Mouse (Mus musculus) heart, postnatal 0 days (tissue): Measurements from ENCODE around the gene Tnfsf12. TPM values are rescaled to one million over a fixed set of nuclear protein-coding genes. Genes with fewer than 3 reads are reported as not detected.

ENCODE experiments used
- ATAC-seq: fragments of 200-750 bp; cut with Nextera tagmentation; 2 replicates; pipeline ENCODE4 v1.8.0; 2017; ENCODE audit warnings: low read depth, moderate number of reproducible peaks, moderate library complexity; ENCODE audit not compliant: insufficient read depth
- DNase-seq: peaks from one replicate; pipeline ENCODE4 v3.0.0-alpha.2; 2016; ENCODE audit warnings: low spot score
- H3K27ac ChIP-seq: fragments of 300-500 bp; sonication (generic); 2 replicates; pipeline ENCODE4 v1.5.1; 2014; ENCODE audit warnings: low read depth, mild to moderate bottlenecking
- H3K27me3 ChIP-seq: fragments of 300-500 bp; sonication (generic); 2 replicates; pipeline ENCODE4 v1.6.1; 2014; ENCODE audit warnings: low read length, mixed read lengths; ENCODE audit not compliant: control insufficient read depth, insufficient read depth
- H3K36me3 ChIP-seq: fragments of 300-500 bp; sonication (generic); replicated peaks from 2 replicates; pipeline ENCODE4 v1.6.1; 2014; ENCODE audit warnings: low read length, mixed read lengths; ENCODE audit not compliant: control insufficient read depth, insufficient read depth
- H3K4me1 ChIP-seq: fragments of 300-500 bp; sonication (generic); 2 replicates; pipeline ENCODE4 v1.6.1; 2014; ENCODE audit warnings: antibody characterized with exemption; ENCODE audit not compliant: control insufficient read depth, insufficient read depth
- H3K4me2 ChIP-seq: fragments of 300-500 bp; sonication (generic); 2 replicates; pipeline ENCODE4 v1.6.1; 2014; ENCODE audit warnings: low read depth, mild to moderate bottlenecking, low read length, moderate library complexity
- H3K4me3 ChIP-seq: fragments of 300-500 bp; sonication (generic); 2 replicates; pipeline ENCODE4 v1.5.1; 2014; ENCODE audit warnings: low read depth, low read length
- H3K9ac ChIP-seq: fragments of 300-500 bp; sonication (generic); replicated peaks from 2 replicates; pipeline ENCODE4 v1.6.1; 2014; ENCODE audit warnings: low read depth, low read length, mixed read lengths
- H3K9me3 ChIP-seq: fragments of 300-500 bp; sonication (generic); replicated peaks from 2 replicates; pipeline ENCODE4 v1.6.1; 2016; ENCODE audit warnings: low read length; ENCODE audit not compliant: control insufficient read depth
- CTCF ChIP-seq: IDR thresholded peaks from 2 replicates; pipeline ENCODE4 v1.5.1; 2016; ENCODE audit warnings: antibody characterized with exemption, control low read depth, low read depth
- EP300 ChIP-seq: IDR thresholded peaks from 2 replicates; pipeline ENCODE4 v1.6.1; 2016; ENCODE audit warnings: antibody characterized with exemption, low read depth
- WGBS: fragments of 180-500 bp; shearing (Covaris S2); extraction: QIAGEN DNeasy Blood & Tissue Kit; methylation state at CpG from one replicate; pipeline ENCODE4 v1.1.7; 2014; 5-methylcytosine and 5-hydroxymethylcytosine counted together
- polyA plus RNA-seq: library from polyadenylated mRNA; unstranded; fragments of >200 nt; fragmentation: Nextera tagmentation; extraction: Ambion mirVana; gene quantifications from 2 replicates; pipeline ENCODE4 v1.2.1, GENCODE M21; 2015
- total RNA-seq: library from RNA; depleted of rRNA; stranded (reverse); fragments of >200 nt; gene quantifications from 2 replicates; pipeline ENCODE4 v1.2.3, GENCODE M21; 2014; ENCODE audit warnings: low replicate concordance

Tnfsf12 gene
- total and polyA plus RNA-seq, 2 experiments from 2014 or later: 5.3 to 9.3 TPM

DNA sequence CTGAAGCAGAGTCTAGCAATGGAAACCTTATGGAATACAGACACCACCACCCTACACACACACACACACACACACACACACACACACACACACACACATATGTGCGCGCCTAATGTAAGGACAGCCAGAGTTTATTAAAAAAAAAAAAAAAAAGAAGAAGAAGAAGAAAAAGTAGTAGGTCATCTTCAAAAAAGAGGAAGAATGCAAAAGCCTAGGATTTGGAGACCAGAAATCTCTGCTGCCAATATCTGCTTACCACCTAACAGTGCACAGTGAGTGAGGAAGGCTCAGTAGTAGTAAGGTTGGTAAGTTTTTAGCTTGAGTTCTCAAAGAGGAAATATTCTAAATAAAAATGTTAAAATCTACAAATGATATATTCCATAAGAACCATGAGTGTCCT is 16.5 kb downstream of the Tnfsf12 start:
- H3K27me3 ChIP-seq: no peaks in the 10 kb centered on the region
- DNase-seq: no peak
- H3K9me3 ChIP-seq: no peaks in the 10 kb centered on the region
- TF ChIP-seq CTCF (no peak), EP300 (no peak)
- no peak overlapping the region for H3K27ac ChIP-seq
- H3K4me2 ChIP-seq: no peak overlapping the region
- WGBS: 100% methylated on average over 2 of the region's 2 CpGs
- H3K36me3 ChIP-seq: peaks cover 47% of the 10 kb centered on the region
- H3K4me3 ChIP-seq: no peak overlapping the region
- H3K4me1 ChIP-seq: peaks cover 10% of the 10 kb centered on the region
- no peak overlapping the region for H3K9ac ChIP-seq
- ATAC-seq: no peak

DNA sequence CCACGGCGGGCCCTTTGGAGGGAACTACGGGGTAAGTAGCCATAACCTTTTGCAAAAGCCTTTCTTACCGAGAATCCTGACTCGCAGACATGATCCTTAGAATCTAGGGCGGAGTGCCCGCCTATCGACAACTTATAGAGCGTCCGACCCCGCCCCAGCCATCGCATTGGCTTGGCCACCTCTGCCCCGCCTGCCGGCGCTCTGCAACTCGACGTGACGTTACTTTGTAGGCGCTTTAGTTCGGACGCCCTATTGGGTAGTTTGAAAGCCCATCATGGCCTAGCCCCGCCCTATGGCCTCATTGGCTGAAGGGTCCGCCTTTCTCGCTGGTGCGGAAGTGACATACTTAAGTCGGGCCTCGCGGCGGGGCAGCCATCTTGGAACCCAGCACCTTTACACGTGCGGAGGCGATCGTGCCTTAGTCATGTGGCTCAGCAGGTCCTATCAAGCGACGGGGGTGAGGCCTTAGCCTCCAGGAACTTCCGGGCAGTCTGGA is 23.4 kb downstream of the Tnfsf12 start, which contains the start of gene Eif4a1:
TSS of gene Eif4a1 (minus strand) at position 213 of the 496 bp plus-strand sequence.
- ATAC-seq (peak; percentile 94), DNase-seq (peak; percentile 99)
- under 1% methylated on average over 36 of the region's 36 CpGs for WGBS
- H3K9ac ChIP-seq: peak within 1 kb of the TSS; percentile 100
- no peaks in the 10 kb centered on the region for H3K9me3 ChIP-seq
- no peaks in the 10 kb centered on the region for H3K27me3 ChIP-seq
- peaks cover 73% of the 10 kb centered on the region for H3K36me3 ChIP-seq
- TF ChIP-seq CTCF (no peak), EP300 (peak; percentile 85)
- H3K4me1 ChIP-seq: peaks cover 9% of the 10 kb centered on the region
- H3K4me2 ChIP-seq: peak within 1 kb of the TSS; percentile 88
- H3K4me3 ChIP-seq: peak within 1 kb of the TSS; percentile 100
- H3K27ac ChIP-seq: peak within 1 kb of the TSS; percentile 100

DNA sequence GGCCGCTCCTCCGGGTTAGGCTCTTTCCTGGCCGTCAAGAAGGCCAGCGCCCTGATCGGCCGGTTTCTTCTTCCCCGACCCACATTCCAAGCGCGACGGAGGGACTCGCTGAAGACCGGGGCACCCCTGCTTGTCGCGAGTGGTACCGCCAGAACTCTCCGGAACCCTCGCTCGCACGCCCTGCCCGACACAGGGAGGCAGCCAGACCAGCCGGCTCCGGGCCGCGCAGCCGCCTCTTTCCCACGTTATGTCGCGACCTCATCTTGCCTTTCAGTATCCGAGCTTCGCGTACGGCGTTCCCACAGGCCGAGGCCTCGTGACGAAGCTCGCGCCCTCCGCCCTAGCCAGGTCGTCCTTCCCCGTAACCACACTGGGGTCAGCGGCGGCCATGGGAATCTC is 23.9 kb downstream of the Tnfsf12 start:
- no peak for TF ChIP-seq EP300
- TF ChIP-seq CTCF: no peak
- Histone ChIP-seq H3K4me1 (peaks cover 9% of the 10 kb centered on the region), H3K9ac (peak overlapping the region; percentile 100), H3K27me3 (no peaks in the 10 kb centered on the region), H3K9me3 (no peaks in the 10 kb centered on the region), H3K36me3 (peaks cover 71% of the 10 kb centered on the region), H3K4me3 (peak overlapping the region; percentile 100), H3K4me2 (peak overlapping the region; percentile 88), H3K27ac (peak overlapping the region; percentile 100)
- DNase-seq: no peak
- ATAC-seq: peak; percentile 3
- WGBS: under 1% methylated on average over 43 of the region's 43 CpGs

DNA sequence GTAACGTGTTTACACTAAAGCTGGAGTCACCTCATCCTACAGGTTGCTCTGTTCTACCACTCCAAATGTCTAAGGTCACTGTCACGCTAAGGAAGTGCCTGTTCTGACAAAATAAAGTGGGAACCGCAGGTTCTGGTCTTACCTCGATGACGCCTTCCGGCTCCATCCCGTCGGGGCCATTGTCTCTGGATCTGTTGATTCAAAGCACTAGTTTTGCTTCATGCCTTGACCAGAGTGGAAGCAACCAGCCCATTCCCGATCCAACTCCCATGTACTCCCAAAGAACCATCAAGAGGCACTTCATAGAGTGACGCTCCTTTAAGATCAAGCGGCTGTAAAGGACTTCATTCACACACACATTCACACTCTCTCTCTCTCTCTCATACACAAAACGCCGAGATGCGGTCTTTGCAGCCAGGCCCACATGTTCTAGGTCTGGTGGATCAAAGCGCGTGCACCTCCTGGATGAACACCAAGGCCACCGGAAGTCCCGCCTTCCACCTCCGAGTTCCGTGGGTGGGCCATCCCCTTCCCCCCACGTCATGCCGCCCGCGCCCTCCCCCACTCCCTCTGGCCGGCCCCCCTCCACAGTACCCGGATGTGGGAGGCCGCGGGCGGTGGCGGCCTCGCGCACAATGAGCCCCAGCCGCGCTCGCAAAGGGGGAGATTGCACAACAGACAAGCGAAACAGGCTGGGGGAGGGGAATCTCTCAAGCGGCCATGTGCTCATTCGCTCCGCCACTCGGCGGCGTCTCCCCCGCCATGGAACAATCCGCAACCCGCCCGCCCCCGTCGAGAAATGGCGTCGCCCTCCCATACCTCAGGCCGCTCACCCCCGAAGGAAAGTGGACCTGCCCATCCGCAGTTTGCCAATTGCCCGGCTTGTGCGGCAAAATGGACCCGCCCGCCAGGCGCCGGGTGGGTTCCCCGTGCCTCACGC is 24.6 kb downstream of the Tnfsf12 start:
- H3K4me2 ChIP-seq: peak overlapping the region; percentile 88
- 1% methylated on average over 51 of the region's 61 CpGs for WGBS
- peaks cover 9% of the 10 kb centered on the region for H3K4me1 ChIP-seq
- H3K27me3 ChIP-seq: no peaks in the 10 kb centered on the region
- no peaks in the 10 kb centered on the region for H3K9me3 ChIP-seq
- DNase-seq (peak; percentile 96), ATAC-seq (peak; percentile 76)
- H3K9ac ChIP-seq: peak overlapping the region; percentile 100
- H3K4me3 ChIP-seq: peak overlapping the region; percentile 100
- no peak for TF ChIP-seq CTCF
- TF ChIP-seq EP300: peak; percentile 86
- peak overlapping the region; percentile 100 for H3K27ac ChIP-seq
- H3K36me3 ChIP-seq: peaks cover 71% of the 10 kb centered on the region

DNA sequence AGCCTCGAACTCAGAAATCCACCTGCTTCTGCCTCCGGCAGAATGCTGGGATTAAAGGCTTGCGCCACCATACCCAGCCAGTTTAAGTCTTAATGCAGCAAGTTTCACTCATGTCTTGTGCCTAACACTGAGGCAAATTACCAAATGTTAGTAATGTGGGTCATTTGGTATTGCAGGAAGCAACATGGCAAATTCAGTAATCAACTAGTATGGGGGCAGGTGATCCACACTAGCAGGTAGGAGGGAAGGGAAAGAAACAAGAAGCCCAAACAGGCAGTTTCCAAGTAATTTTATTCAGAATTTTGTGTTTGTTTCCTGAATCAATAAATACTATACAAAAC is 29.0 kb downstream of the Tnfsf12 start:
- Histone ChIP-seq H3K4me3 (no peak overlapping the region), H3K4me2 (no peak overlapping the region), H3K36me3 (peaks cover 63% of the 10 kb centered on the region), H3K9ac (no peak overlapping the region), H3K4me1 (peaks cover 14% of the 10 kb centered on the region), H3K27me3 (no peaks in the 10 kb centered on the region), H3K27ac (no peak overlapping the region), H3K9me3 (no peaks in the 10 kb centered on the region)
- WGBS: 89% methylated on average over 3 of the region's 3 CpGs
- ATAC-seq: no peak
- no peak for TF ChIP-seq EP300
- TF ChIP-seq CTCF: no peak
- no peak for DNase-seq
